Mouse (Mus musculus) liver, embryonic 12.5 days (tissue): ENCODE measurements around the gene Tuba4a. TPM values are rescaled to one million over a fixed set of nuclear protein-coding genes. Genes with fewer than 3 reads are reported as not detected.
A peak's percentile ranks its signal among the peaks of the same experiment; 100 is the strongest.

Experiments used
- ATAC-seq: fragments of 200-750 bp; cut with Nextera tagmentation; 2 replicates; pipeline ENCODE4 v1.8.0; 2017; ENCODE audit warnings: moderate number of reproducible peaks, mild to moderate bottlenecking, moderate library complexity
- H3K27ac ChIP-seq: fragments of 300-500 bp; sonication (generic); 2 replicates; pipeline ENCODE4 v1.5.1; 2016; ENCODE audit warnings: mild to moderate bottlenecking
- H3K27me3 ChIP-seq: fragments of 300-500 bp; sonication (generic); replicated peaks from 2 replicates; pipeline ENCODE4 v1.6.1; 2016; ENCODE audit warnings: mild to moderate bottlenecking, moderate library complexity
- H3K36me3 ChIP-seq: fragments of 300-500 bp; sonication (generic); 2 replicates; pipeline ENCODE4 v1.6.1; 2016; ENCODE audit warnings: mild to moderate bottlenecking, moderate library complexity
- H3K4me1 ChIP-seq: fragments of 300-500 bp; sonication (generic); 2 replicates; pipeline ENCODE4 v1.6.1; 2016
- H3K4me2 ChIP-seq: fragments of 300-500 bp; sonication (generic); 2 replicates; pipeline ENCODE4 v1.6.1; 2016; ENCODE audit warnings: mild to moderate bottlenecking, moderate library complexity
- H3K4me3 ChIP-seq: fragments of 300-500 bp; sonication (generic); 2 replicates; pipeline ENCODE4 v1.5.1; 2016; ENCODE audit warnings: mild to moderate bottlenecking, moderate library complexity
- H3K9ac ChIP-seq: fragments of 300-500 bp; sonication (generic); 2 replicates; pipeline ENCODE4 v1.6.1; 2016; ENCODE audit warnings: mild to moderate bottlenecking, moderate library complexity
- H3K9me3 ChIP-seq: fragments of 300-500 bp; sonication (generic); replicated peaks from 2 replicates; pipeline ENCODE4 v1.6.1; 2016; ENCODE audit warnings: mild to moderate bottlenecking, moderate library complexity
- WGBS: fragments of 180-500 bp; shearing (Covaris S2); methylation state at CpG from one replicate; pipeline ENCODE4 v1.1.7; 2016; ENCODE audit not compliant: insufficient replicate concordance; 5-methylcytosine and 5-hydroxymethylcytosine counted together
- polyA plus RNA-seq: library from polyadenylated mRNA; unstranded; fragments of >200 nt; fragmentation: Nextera tagmentation; extraction: Ambion mirVana; gene quantifications from 2 replicates; pipeline ENCODE4 v1.2.1, GENCODE M21; 2016

Tuba4a gene
- polyA plus RNA-seq = 465 and 490 TPM in 2 replicates

- Histone ChIP-seq H3K9ac (peak within 1 kb of the TSS; percentile 93), H3K9me3 (no peaks in the 10 kb centered on the region), H3K4me2 (peak within 1 kb of the TSS; percentile 95), H3K36me3 (peaks cover 30% of the 10 kb centered on the region), H3K4me3 (peak within 1 kb of the TSS; percentile 89), H3K4me1 (peaks cover 55% of the 10 kb centered on the region), H3K27ac (peak within 1 kb of the TSS; percentile 95), H3K27me3 (peaks cover 24% of the 10 kb centered on the region)
- 4% methylated on average over 34 of the region's 34 CpGs for WGBS
- ATAC-seq = peak; percentile 11
Measured at GRCm38 (mm10) chr1:75219531-75219930, at the start of gene Tuba4a. TSS of gene Tuba4a (minus strand) at chr1:75219865.

GRCm38 (mm10) chr1:75264091-75264880 lies 44.6 kb upstream of the Tuba4a start, which contains the start of gene Ptprn:
TSS of gene Ptprn (minus strand) at chr1:75264502.
- 11% methylated on average over 32 of the region's 32 CpGs for WGBS
- H3K27me3 ChIP-seq = peaks cover 76% of the 10 kb centered on the region
- no peaks in the 10 kb centered on the region for H3K9me3 ChIP-seq
- no peak for ATAC-seq
- peak within 1 kb of the TSS; percentile 33 for H3K4me2 ChIP-seq
- H3K9ac ChIP-seq = no peak within 1 kb of the TSS
- peak within 1 kb of the TSS; percentile 13; the same call in 1 of the 2 replicates for H3K4me3 ChIP-seq
- H3K4me1 ChIP-seq = 0 out of 2 replicates have a peak, but pooled peaks cover 3% of the 10 kb centered on the region
- no peak within 1 kb of the TSS for H3K27ac ChIP-seq
- no peaks in the 10 kb centered on the region for H3K36me3 ChIP-seq

- Histone ChIP-seq H3K9ac (no peak overlapping the region), H3K9me3 (no peaks in the 10 kb centered on the region), H3K4me2 (peak overlapping the region; percentile 33), H3K4me1 (0 out of 2 replicates have a peak, but pooled peaks cover 3% of the 10 kb centered on the region), H3K4me3 (peak overlapping the region; percentile 13; the same call in 1 of the 2 replicates), H3K27me3 (peaks cover 67% of the 10 kb centered on the region), H3K27ac (no peak overlapping the region), H3K36me3 (no peaks in the 10 kb centered on the region)
- WGBS = 2% methylated on average over 40 of the region's 40 CpGs
- no peak for ATAC-seq
Measured at GRCm38 (mm10) chr1:75262969-75263951, 43.6 kb upstream of the Tuba4a start.

GRCm38 (mm10) chr1:75261278-75261677 lies 41.6 kb upstream of the Tuba4a start:
- H3K9ac ChIP-seq = no peak overlapping the region

GRCm38 (mm10) chr1:75255516-75256046 lies 35.9 kb upstream of the Tuba4a start:
- ATAC-seq = no peak
- no peak overlapping the region for H3K9ac ChIP-seq
- no peak overlapping the region for H3K27ac ChIP-seq
- WGBS = 47% methylated on average over 10 of the region's 10 CpGs
- H3K4me3 ChIP-seq = no peak overlapping the region
- H3K36me3 ChIP-seq = no peaks in the 10 kb centered on the region
- H3K9me3 ChIP-seq = no peaks in the 10 kb centered on the region
- peaks cover 26% of the 10 kb centered on the region for H3K27me3 ChIP-seq
- no peak overlapping the region for H3K4me2 ChIP-seq
- H3K4me1 ChIP-seq = peaks cover 19% of the 10 kb centered on the region

More at GRCm38 (mm10) chr1:75261278-75261677, 41.6 kb upstream of the Tuba4a start:
- H3K27ac ChIP-seq = no peak overlapping the region
- no peak for ATAC-seq
- H3K9me3 ChIP-seq = no peaks in the 10 kb centered on the region
- 0 out of 2 replicates have a peak, but pooled peaks cover 3% of the 10 kb centered on the region for H3K4me1 ChIP-seq
- peaks cover 64% of the 10 kb centered on the region for H3K27me3 ChIP-seq
- no peaks in the 10 kb centered on the region for H3K36me3 ChIP-seq
- no peak overlapping the region for H3K4me2 ChIP-seq
- no peak overlapping the region for H3K4me3 ChIP-seq

GRCm38 (mm10) chr1:75254625-75255013 lies 35.0 kb upstream of the Tuba4a start:
- Histone ChIP-seq H3K27me3 (peaks cover 23% of the 10 kb centered on the region), H3K27ac (no peak overlapping the region), H3K4me2 (no peak overlapping the region), H3K9ac (no peak overlapping the region), H3K4me3 (no peak overlapping the region), H3K9me3 (no peaks in the 10 kb centered on the region), H3K4me1 (peaks cover 29% of the 10 kb centered on the region), H3K36me3 (no peaks in the 10 kb centered on the region)
- WGBS = 67% methylated on average over 8 of the region's 8 CpGs
- no peak for ATAC-seq

GRCm38 (mm10) chr1:75253849-75254624 lies 34.4 kb upstream of the Tuba4a start:
- ATAC-seq = no peak
- peaks cover 23% of the 10 kb centered on the region for H3K27me3 ChIP-seq
- no peaks in the 10 kb centered on the region for H3K9me3 ChIP-seq
- no peak overlapping the region for H3K27ac ChIP-seq
- no peak overlapping the region for H3K9ac ChIP-seq
- peaks cover 33% of the 10 kb centered on the region for H3K4me1 ChIP-seq
- no peaks in the 10 kb centered on the region for H3K36me3 ChIP-seq
- H3K4me2 ChIP-seq = no peak overlapping the region
- H3K4me3 ChIP-seq = no peak overlapping the region
- WGBS = 56% methylated on average over 16 of the region's 16 CpGs

GRCm38 (mm10) chr1:75253029-75253428 lies 33.4 kb upstream of the Tuba4a start:
- H3K9me3 ChIP-seq = no peaks in the 10 kb centered on the region
- no peak for ATAC-seq
- 66% methylated on average over 16 of the region's 16 CpGs for WGBS
- H3K27me3 ChIP-seq = peaks cover 23% of the 10 kb centered on the region
- no peaks in the 10 kb centered on the region for H3K36me3 ChIP-seq
- no peak overlapping the region for H3K9ac ChIP-seq
- H3K27ac ChIP-seq = no peak overlapping the region
- H3K4me1 ChIP-seq = peaks cover 39% of the 10 kb centered on the region
- no peak overlapping the region for H3K4me2 ChIP-seq
- no peak overlapping the region for H3K4me3 ChIP-seq

- peaks cover 44% of the 10 kb centered on the region for H3K4me1 ChIP-seq
- WGBS = 62% methylated on average over 13 of the region's 13 CpGs
Measured at GRCm38 (mm10) chr1:75252308-75252707, 32.6 kb upstream of the Tuba4a start.

GRCm38 (mm10) chr1:75251112-75251970 lies 31.7 kb upstream of the Tuba4a start:
- peak overlapping the region; percentile 56 for H3K9ac ChIP-seq
- H3K4me1 ChIP-seq = peaks cover 44% of the 10 kb centered on the region
- peak; percentile 61 for ATAC-seq
- H3K9me3 ChIP-seq = no peaks in the 10 kb centered on the region
- peak overlapping the region; percentile 50; the same call in 1 of the 2 replicates for H3K27ac ChIP-seq
- no peaks in the 10 kb centered on the region for H3K36me3 ChIP-seq
- H3K27me3 ChIP-seq = peaks cover 15% of the 10 kb centered on the region
- peak overlapping the region; percentile 26 for H3K4me3 ChIP-seq
- 9% methylated on average over 21 of the region's 22 CpGs for WGBS
- peak overlapping the region; percentile 64 for H3K4me2 ChIP-seq

More at GRCm38 (mm10) chr1:75252308-75252707, 32.6 kb upstream of the Tuba4a start:
- Histone ChIP-seq H3K27ac (no peak overlapping the region), H3K4me2 (no peak overlapping the region), H3K9me3 (no peaks in the 10 kb centered on the region), H3K27me3 (peaks cover 21% of the 10 kb centered on the region), H3K9ac (no peak overlapping the region), H3K4me3 (no peak overlapping the region), H3K36me3 (no peaks in the 10 kb centered on the region)
- ATAC-seq = no peak
